Mouse (Mus musculus) C2C12 (cell line): ENCODE results near the gene Vps45. TPM values are rescaled to one million over a fixed set of nuclear protein-coding genes. Genes with fewer than 3 reads are reported as not detected.
"Not testable (repeated sequence)": the region's sequence is repeated elsewhere in the genome, so short reads cannot be mapped to it uniquely, and the experiment has no call there.

Experiments
- H3K27me3 ChIP-seq: one replicate; pipeline ENCODE4 v1.6.1; 2011; ENCODE audit not compliant: control insufficient read depth, insufficient read depth, insufficient read length
- H3K36me3 ChIP-seq: one replicate; pipeline ENCODE4 v1.6.1; 2011; ENCODE audit not compliant: control insufficient read depth, insufficient read depth
- H3K4me3 ChIP-seq: one replicate; pipeline ENCODE4 v1.5.1; 2011; ENCODE audit warnings: mild to moderate bottlenecking, control low read depth; ENCODE audit not compliant: poor library complexity, insufficient read depth, severe bottlenecking
- H3K79me2 ChIP-seq: one replicate; pipeline ENCODE4 v1.6.1; 2011; ENCODE audit not compliant: control insufficient read depth, insufficient read depth
- H3K79me3 ChIP-seq: one replicate; pipeline ENCODE4 v1.6.1; 2011; ENCODE audit warnings: low read depth, control low read depth
- H3ac ChIP-seq: one replicate; pipeline ENCODE3; 2011; ENCODE audit warnings: low read depth; ENCODE audit not compliant: control insufficient read depth, insufficient read length
- CEBPB ChIP-seq: IDR thresholded peaks from one replicate; pipeline ENCODE4 v1.6.1; 2011; ENCODE audit warnings: low read depth, mild to moderate bottlenecking, control low read depth, moderate library complexity
- CTCF ChIP-seq: IDR thresholded peaks from one replicate; pipeline ENCODE4 v1.5.1; 2011; ENCODE audit not compliant: control insufficient read depth, insufficient read depth, insufficient read length
- FOSL1 ChIP-seq: IDR thresholded peaks from one replicate; pipeline ENCODE4 v1.8.0; 2011; ENCODE audit warnings: mild to moderate bottlenecking, low read length; ENCODE audit not compliant: poor library complexity, insufficient read depth, severe bottlenecking
- MAX ChIP-seq: IDR thresholded peaks from one replicate; pipeline ENCODE4 v1.6.1; 2011; ENCODE audit warnings: mild to moderate bottlenecking, control low read depth
- MYOD1 ChIP-seq: IDR thresholded peaks from one replicate; pipeline ENCODE4 v1.6.1; 2011; ENCODE audit warnings: low read depth; ENCODE audit not compliant: control insufficient read depth, insufficient read length
- MYOG ChIP-seq: IDR thresholded peaks from one replicate; pipeline ENCODE4 v1.6.1; 2011; ENCODE audit not compliant: control insufficient read depth, insufficient read length; ENCODE audit errors: extremely low read depth
- USF1 ChIP-seq: IDR thresholded peaks from one replicate; pipeline ENCODE4 v1.6.1; 2011; ENCODE audit warnings: low read depth, mild to moderate bottlenecking, control low read depth, moderate library complexity
- polyA plus RNA-seq: library from polyadenylated mRNA; unstranded; fragments of >200 nt; fragmentation: generic; extraction: Trizol; gene quantifications from one replicate; pipeline ENCODE4 v1.2.1, GENCODE M21; 2012; ENCODE audit warnings: missing spikeins

The Vps45 gene
- polyA plus RNA-seq, 1 experiment, result 15.6 TPM

- Histone ChIP-seq H3ac (no peak overlapping the region), H3K79me2 (no peaks in the 10 kb centered on the region), H3K4me3 (no peak overlapping the region), H3K36me3 (no peaks in the 10 kb centered on the region), H3K27me3 (no peaks in the 10 kb centered on the region), H3K79me3 (no peaks in the 10 kb centered on the region)
- TF ChIP-seq MYOD1, result no peak
Observed at GRCm38 (mm10) chr3:95969277-95969676, 89.0 kb downstream of the Vps45 start.

GRCm38 (mm10) chr3:95965518-95966451 lies 92.5 kb downstream of the Vps45 start:
- Histone ChIP-seq H3ac (peak overlapping the region; percentile 40), H3K79me3 (no peaks in the 10 kb centered on the region), H3K4me3 (no peak overlapping the region), H3K27me3 (no peaks in the 10 kb centered on the region), H3K36me3 (no peaks in the 10 kb centered on the region), H3K79me2 (no peaks in the 10 kb centered on the region)
- TF ChIP-seq USF1 (no peak), MYOD1 (no peak), MYOG (no peak), MAX (no peak), FOSL1 (no peak), CTCF (no peak), CEBPB (no peak)

- TF ChIP-seq MYOG, result no peak
- TF ChIP-seq MAX, result no peak
- TF ChIP-seq CTCF, result peak; percentile 9
- no peak overlapping the region for H3ac ChIP-seq
Observed at GRCm38 (mm10) chr3:95963681-95964080, 94.6 kb downstream of the Vps45 start.

GRCm38 (mm10) chr3:95963230-95963629 lies 95.0 kb downstream of the Vps45 start:
- H3K79me2 ChIP-seq, result no peaks in the 10 kb centered on the region
- no peaks in the 10 kb centered on the region for H3K79me3 ChIP-seq
- no peak overlapping the region for H3ac ChIP-seq
- H3K36me3 ChIP-seq, result no peaks in the 10 kb centered on the region
- H3K27me3 ChIP-seq, result no peaks in the 10 kb centered on the region
- TF ChIP-seq CEBPB, result no peak
- no peak for TF ChIP-seq MAX
- H3K4me3 ChIP-seq, result no peak overlapping the region

More at GRCm38 (mm10) chr3:95963681-95964080, 94.6 kb downstream of the Vps45 start:
- H3K36me3 ChIP-seq, result no peaks in the 10 kb centered on the region
- no peak overlapping the region for H3K4me3 ChIP-seq
- no peaks in the 10 kb centered on the region for H3K27me3 ChIP-seq
- H3K79me3 ChIP-seq, result no peaks in the 10 kb centered on the region
- no peaks in the 10 kb centered on the region for H3K79me2 ChIP-seq

- H3K79me3 ChIP-seq, H3K4me3 ChIP-seq, H3K36me3 ChIP-seq, H3K79me2 ChIP-seq, H3ac ChIP-seq, H3K27me3 ChIP-seq: not testable (repeated sequence)
Observed at GRCm38 (mm10) chr3:95962182-95962581, 96.1 kb downstream of the Vps45 start.

- no peaks in the 10 kb centered on the region for H3K79me3 ChIP-seq
- H3K27me3 ChIP-seq, result no peaks in the 10 kb centered on the region
- H3K4me3 ChIP-seq, result no peak overlapping the region
- H3ac ChIP-seq, result no peak overlapping the region
- H3K79me2 ChIP-seq, result no peaks in the 10 kb centered on the region
- no peaks in the 10 kb centered on the region for H3K36me3 ChIP-seq
- TF ChIP-seq CEBPB (no peak), CTCF (no peak), USF1 (no peak), MYOG (no peak), MYOD1 (no peak), MAX (no peak), FOSL1 (no peak)
Observed at GRCm38 (mm10) chr3:95959807-95960206, 98.5 kb downstream of the Vps45 start.
